Mouse (Mus musculus) urinary bladder, postnatal 14 days (tissue): ENCODE data around the gene Hibadh.
A peak's percentile ranks its signal among the peaks of the same experiment; 100 is the strongest.

ENCODE experiments used
- DNase-seq: peaks from one replicate; pipeline ENCODE4 v3.0.0; 2021; ENCODE audit warnings: low spot score

Hibadh gene

DNA sequence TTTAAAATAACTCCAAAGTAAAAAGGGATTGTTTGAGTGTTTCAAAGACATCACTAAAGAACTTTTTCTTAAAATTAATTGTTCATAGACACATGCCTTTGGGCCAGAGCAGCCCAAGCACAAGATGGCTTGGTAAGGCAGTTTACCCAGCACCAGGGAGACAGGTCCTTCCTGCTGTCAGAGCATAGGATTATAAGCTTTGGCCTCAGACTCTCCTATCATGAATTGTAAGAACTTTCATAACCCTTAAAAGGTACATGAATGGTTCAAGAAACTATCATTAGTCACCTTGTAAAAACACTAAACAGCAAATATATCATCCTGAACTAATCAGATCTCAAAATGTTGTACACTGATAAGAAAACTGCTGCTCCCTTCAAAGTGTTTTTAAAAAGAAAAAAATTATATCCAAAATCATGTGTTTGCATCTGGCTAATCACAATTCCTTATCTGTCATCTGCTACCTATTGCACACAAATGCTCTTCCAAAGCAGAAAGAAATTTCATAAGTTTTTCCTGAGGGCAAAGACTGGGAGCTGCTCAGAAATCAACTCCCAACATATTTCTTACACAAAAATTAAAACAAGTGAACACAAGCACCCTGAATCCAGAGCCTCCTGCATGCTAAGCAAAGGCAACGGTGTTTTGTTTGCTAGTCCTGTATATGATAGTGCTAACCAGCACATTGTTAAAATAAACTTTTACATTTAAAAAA, 1.6 kb downstream of the Hibadh start:
- DNase-seq: no peak

DNA sequence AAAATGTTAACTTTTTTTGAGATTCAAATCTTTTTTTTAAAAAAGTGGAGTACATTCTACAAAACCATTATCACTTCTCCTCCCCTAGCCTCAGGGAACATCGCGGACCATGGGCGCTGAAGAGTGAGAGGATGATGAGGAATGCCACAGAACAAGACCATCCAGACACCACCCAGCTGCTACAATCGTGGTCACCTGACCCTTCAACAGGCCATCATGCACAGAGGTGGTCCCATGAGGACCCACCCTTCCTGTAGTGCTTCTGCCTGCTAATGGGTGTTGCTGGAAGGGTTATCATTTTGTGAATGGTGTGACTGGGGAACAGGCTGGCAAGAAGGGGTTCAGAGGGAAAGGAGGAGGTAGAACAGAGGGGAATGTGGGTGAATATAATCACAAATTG, 2.9 kb downstream of the Hibadh start:
- DNase-seq: no peak

DNA sequence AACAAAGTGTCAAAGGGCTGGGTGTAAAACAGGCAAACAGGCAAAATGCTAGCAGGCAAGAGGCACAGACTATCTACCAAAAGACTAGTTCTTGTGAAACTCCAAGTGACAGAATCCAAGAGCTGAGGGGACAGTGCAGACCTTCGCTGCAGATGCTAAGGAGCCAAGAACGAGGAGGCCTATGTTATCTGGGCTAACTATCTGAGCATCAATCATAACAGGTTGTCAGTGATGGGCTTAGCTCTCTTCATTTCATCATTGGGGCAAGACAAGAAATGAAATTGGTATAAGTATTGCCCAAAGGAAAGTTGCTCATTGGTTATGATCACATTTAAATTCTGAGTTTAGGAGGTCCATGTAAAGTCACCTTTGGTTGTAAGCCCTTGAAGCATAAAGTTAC, 4.8 kb downstream of the Hibadh start:
- DNase-seq: no peak

DNA sequence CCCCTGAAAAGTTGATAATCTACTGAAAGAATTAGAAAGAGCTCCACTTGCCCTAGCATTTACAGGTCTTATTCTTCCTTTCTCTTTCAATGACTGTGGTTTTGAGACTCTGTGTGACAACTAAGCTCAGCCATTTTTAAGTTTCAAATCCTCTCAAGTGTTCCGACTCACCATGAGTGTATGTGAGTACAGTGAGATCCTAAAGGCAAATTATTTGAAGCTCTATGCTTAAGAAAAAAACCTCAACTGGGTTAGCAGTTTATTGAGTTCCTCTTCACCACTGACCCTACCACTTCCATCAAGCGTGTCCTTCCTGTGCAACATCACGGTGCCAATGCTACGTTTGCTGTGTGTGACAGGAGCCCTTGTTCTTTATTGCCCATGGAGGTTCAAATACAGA, 9.6 kb downstream of the Hibadh start:
- no peak for DNase-seq

DNA sequence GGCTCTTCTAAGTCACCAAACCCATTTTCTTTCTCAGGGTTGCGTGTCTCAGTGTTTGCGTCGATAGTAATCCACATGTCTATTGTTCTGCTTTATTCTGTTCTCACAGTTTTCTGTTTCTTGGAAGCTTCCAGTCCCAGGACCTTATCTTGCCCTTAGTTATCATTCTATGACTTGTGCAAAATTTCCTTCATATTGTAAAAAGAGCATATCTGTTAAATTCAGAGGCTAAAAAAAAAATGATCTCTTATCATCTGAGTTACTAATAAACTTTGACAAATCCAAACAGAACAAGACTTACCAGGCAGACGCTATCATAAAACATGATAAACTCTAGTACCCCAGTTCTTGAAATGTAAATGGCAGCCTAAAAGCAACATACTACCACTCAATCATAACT, 11.0 kb downstream of the Hibadh start:
- DNase-seq: no peak

DNA sequence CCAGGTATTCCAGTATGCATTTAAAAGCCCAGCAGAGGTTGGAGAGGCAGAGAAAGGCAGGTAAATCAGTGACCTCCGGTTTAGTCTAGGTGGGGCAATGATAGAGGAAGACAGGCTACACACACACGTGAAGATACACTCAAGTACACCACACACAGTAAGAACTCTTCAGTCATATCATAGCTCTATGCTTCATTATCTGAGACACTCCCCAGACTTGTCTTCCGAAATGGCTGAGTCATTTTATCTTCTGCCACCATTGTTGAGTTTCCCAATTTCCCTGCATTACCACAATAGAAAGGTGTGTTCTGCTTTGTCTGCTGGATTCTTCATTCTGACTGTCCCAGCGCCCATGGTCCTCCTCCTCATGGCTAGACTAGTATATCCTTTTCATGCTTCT, 13.5 kb downstream of the Hibadh start:
- no peak for DNase-seq

DNA sequence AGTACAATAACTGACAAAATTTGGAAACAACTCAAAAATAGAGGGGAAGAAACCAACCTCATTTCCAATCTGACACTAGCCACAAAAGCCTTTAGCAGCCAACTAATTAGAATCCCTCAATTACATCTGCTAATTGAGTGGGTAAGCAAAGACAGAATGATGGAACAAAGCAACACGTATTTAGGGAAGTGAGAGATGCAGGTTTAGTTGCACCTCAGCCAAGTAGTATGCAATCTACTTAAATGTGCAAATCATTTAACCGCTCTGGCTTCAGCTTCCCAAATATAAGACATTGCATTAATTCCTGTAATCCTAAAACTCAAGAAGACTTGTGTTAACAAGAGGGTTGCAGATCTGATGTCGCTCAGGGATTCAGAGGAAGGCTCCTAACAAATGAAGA, 16.4 kb downstream of the Hibadh start:
- DNase-seq: no peak

DNA sequence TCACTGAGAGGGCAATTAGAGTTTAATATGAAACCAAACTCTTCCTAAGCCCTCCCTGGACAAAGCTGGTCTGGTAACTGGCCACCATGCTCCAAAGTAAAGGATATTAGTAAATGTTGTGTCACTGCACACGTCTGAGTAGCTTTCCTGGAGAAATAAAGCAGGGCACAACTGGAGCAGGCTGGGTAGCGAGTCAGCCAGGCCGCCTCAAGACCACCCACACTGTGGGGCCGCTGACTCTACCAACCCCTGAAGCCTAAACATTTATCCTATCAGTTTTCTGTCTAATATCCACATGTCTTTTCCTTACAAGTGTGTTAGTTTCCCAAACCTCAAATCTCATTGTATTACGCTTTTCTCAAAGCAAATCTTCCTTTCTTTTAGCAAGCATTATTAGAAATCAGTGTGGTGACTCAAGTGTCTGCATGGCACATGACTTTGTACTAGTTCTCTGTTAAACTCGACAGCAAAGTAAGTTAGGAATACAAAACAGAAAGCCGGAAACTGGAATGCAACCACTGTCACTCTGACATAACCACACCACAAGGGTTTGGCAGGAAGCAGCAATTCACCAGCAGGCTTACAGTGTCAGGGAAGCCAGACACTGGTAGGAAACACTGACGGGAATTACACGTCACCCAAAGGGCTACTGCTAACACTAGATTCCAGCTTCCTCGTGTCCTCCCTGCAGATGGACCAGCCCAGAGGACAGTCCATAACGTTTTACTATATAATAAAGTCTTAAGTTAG, 18.3 kb downstream of the Hibadh start:
- DNase-seq: no peak

DNA sequence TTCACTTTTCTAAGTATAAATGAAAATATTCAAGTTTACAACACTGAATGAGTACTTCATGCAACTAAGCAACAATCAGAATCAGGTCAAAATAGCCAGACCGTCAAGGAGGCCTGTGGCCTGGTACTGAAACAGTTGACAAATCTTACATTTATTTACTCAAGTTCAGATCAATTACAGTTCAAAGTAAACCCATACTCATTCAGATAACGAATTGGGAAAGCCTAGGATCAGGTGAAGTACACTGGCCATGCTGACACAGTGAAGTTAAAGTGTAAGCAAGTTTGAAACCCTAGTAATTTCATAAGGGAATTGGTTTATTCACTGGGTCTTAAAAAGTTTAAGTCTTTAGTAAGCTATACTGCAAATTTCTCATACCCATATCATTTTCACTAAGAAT, 20.1 kb downstream of the Hibadh start:
- no peak for DNase-seq

DNA sequence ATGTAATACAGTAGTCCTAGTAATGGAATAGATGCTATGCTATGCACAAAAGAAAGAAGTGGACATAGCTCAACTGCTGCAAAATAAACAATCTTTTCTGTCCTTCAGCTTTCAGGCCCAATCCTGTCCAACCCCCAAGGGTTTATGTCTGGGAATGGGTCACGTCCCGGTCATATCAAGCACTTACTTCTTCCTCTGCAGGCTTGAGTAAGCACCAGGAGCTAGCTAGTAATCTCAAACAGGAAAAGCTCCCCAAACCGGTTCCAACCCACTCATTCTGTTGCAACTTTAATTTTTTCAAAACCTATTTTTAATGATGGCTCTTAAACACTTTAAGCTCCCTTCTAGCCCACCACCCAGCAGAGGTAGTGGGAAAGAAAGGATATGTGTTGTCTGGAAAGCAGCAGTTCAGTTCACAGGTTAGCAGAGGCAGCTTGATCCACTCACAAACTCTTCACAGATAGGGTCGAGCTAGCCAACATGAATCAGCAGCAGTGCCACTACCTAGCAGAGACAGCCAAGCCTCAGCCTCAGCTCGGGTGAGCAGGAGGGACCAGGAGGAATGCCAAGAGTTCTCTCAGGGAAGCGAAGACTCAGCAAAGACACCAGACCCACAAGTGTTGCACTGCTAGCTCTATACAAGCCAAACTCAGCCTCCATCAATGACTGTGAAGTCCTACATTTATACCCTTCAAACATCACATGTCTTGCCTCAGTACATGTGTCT, 30.4 kb downstream of the Hibadh start:
- peak; percentile 79 for DNase-seq

DNA sequence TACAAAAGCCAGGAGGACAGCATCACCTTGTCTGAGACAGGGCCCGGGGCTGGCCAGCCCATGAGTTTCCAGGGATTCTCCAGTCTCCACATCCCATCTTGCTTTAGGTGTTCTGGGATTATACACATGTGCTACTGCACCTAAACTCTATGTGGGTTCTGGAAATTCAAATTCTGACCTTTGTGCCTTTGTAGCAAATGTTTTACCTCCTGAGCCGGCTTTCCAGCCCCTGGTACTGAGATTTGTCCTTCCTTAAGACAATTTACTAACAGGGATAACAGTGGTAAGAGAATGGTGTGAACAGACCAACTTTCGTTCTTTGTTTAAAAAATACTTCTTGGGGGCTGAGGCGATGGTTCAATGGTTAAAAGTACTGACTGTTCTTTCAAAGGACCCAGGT, 32.1 kb downstream of the Hibadh start:
- no peak for DNase-seq

DNA sequence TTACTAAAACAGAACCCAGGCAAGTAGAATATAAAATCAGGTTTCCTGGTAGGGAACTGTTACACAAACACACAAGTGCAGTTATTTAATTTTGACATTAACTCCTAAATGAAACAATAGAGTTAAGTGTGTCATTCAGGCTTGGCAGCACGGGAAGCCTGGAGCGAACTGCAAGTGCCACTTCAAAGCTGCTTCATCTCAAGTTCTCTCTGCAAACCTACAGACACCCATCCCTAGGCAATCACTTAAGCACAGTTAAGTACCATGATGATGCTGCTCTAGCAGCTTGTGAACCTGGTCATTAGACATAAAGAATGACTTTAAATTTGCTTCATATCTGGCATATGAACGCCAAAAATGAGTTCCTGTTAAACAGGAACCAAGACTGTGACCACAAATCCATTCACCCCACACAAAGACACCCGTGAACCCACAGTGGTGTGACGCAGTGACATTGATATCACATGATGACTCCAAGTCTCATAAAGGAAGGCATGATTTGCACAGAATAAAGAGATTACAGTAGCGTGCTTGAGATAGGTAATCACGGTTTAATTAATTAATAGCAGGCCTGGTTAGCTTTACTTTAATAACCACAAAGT, 33.3 kb downstream of the Hibadh start:
- no peak for DNase-seq

DNA sequence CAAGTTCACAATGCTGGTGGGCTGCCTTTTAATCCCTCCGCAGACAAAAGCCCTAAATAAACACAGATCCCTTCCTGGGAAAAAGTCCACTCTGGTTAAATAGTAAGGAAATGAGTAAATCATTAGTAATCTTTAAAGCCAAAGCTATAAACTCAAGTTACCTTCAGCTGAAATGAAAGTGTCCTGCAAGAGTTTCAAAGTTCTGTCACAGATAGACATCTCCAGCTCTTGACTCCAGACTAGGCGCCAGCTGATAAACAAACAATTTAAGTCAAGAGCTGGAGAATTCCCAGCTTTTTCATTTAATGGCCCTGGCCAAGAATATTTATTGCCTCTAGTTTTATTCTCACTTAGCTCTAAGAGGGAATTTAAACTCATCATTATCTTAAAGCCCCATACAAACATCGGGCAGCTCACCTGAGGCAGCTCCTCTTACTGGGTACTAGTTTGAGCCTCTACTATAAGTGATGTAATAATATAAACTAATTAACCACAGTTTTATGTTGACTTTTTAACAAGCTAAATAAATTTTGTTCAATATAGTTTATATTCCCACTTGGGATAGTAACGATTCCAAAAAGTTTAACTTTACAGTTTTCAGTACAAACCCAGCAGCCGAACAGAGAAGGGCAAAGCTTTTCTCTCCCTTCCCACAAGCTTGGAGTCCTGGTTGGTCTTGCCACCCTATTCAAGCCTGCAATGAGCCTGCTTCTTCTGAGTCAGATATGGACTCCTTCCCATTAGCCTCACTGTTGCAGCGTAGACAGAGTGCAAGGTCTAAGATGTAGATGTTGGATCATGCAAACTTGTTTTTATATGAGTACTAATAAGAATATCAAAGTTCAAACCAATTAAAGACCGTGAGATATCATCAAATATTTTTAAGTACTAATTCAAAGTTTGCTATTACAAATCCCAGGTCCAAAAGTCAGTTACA, 38.2 kb downstream of the Hibadh start:
- no peak for DNase-seq

DNA sequence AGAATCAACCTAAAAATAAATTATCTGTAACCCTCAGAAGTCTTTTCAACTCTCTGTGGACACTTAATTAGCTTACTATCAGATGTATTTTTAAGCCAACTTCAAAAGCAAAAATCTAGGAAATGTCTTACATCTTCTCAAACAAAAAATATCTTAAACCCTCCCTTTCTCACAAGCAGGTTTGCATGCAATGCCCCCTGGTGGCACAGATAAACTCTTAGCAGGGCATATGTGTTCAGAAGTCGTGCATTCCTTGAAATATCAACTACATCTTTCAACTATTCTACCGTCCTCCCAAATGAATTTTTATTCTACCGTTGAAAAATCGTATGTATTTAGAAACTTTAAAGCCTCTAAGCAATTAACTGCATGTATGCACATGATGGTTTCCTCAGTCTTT, 39.1 kb downstream of the Hibadh start:
- DNase-seq: peak; percentile 69

DNA sequence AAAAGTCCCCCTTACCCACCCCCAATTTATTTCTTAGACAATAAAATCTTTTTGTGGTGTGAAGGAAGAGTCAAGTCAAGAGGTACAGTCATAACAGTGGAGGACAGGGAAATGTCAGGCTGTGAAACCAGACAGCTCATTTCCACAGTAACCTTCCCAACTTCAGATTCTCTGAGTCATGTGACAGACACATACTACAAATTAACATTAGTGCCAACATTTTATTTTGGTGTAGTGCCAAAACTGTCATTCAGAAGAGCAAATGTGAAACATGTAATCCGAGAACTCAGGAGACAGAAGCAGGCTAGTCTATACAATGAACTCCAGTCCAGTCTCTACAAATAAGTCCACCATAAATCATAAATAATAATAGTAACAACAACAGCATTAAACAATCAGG, 45.4 kb downstream of the Hibadh start:
- no peak for DNase-seq

DNA sequence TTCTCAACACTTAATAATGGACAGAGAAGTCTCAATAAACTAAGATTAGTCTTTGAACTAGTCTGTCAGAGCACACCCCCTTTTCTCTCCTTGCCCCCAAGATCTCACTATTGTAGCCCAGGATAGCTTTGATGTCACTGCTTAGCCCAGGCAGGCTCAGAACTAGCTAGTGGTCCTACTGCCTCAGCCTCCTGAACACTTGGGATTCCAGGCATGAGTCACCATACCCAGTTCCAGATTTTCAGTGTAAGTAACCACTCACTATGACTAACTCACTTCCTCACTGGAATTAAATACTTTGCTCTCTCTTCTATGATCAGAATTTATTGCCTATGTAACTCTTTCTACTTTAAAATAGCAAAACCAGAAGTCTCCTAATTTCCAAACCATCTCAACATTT, 53.6 kb downstream of the Hibadh start:
- DNase-seq: no peak

DNA sequence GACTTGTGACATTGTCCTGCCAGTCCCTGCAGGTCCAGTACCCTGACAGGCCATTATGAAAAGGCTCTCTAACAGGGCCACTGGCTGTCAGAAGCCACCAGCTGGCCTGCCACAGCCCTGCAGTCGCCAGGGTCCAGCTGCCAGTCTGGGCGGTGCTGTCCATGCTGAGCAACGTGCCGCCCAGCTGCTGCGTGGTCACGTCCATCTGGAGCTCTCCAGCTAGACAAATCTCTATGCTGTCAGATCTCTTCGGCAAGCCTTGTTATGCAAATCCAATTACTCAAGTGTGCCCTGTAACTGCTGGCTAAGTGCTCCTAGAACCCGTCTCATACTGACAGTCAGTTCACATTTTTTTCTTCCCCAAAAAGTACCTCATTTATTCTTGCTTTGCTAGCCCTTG, 55.8 kb downstream of the Hibadh start:
- DNase-seq: no peak

DNA sequence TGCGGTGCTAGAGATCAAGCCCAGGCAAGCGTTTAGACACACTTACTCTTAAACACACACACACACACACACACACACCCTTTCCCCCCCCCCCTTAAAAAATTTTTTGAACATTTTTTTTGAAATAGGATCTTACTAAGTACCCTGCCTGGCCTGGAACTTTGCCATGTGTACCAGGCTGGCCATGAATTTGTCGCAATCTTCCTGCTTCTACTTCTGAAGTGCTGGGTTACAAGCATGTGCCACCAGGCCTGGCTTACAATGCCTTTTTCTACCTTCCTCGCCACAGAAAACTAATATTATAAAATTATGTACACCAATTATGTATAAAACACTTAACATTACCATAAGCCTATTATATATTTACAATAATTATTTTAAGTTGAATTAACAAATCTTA, 59.1 kb downstream of the Hibadh start:
- no peak for DNase-seq

DNA sequence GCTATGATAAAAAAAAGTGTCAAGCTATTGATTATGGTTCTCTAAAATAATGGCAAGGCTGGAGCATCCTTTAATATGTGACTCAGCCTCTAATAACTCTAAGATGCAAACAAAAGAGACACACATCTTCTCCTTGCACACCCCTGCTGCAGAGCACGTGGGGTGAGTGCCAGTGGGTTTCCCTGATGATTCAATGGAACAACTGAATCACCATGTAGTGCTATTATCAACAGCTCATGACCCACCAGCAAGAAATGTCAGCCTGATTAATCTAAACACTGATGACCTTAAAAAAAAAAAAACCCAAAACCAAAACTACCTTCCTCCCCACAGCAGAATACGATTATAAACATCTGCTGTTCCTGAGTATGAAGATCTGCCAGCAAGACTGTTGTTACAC, 61.9 kb downstream of the Hibadh start:
- DNase-seq: no peak

DNA sequence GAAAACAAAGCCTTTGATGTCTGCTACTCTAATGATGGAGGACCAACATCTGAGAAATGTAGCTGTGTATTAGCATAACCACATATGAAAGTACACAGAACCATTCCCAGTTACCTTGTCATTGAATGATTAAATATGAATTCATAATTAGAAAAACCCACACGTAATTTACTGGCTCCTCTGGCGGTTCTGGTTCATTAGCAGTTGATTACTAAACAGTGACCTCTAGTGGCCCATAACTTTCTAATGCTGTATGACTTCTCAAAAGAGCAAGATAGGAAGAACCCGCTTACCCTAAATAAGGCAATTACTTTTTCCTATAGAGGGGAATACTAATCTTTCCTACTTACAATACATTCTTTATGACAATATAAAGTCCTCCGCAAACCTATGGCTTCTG, 62.9 kb downstream of the Hibadh start:
- DNase-seq: no peak

DNA sequence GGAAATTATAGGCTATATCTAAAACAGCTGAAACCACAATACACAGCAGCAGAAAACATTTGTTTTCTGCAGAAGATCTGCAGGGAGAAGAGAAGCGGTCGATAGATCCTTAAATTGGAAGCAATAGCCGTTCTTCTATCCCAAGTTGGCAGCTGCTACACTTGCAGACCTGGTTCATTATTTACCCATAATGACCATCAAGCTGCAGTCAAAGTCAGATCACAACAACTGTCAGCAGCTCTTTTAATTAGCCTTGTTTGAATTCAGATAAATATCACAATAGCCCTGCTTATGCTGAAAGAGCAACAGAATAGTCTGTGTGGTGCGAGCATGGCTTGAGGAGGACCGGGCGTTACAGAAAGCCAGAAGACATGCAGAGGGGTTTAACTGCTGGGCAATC, 71.5 kb downstream of the Hibadh start:
- no peak for DNase-seq
